Mouse (Mus musculus) liver, embryonic 14.5 days (tissue): ENCODE measurements around the gene Spem1.

Experiments
- CTCF ChIP-seq: IDR thresholded peaks from 2 replicates; pipeline ENCODE4 v1.5.1; 2016; ENCODE audit warnings: antibody characterized with exemption, low read depth, control low read depth
- EP300 ChIP-seq: IDR thresholded peaks from 2 replicates; pipeline ENCODE4 v1.6.1; 2016; ENCODE audit warnings: antibody characterized with exemption, low read depth

DNA sequence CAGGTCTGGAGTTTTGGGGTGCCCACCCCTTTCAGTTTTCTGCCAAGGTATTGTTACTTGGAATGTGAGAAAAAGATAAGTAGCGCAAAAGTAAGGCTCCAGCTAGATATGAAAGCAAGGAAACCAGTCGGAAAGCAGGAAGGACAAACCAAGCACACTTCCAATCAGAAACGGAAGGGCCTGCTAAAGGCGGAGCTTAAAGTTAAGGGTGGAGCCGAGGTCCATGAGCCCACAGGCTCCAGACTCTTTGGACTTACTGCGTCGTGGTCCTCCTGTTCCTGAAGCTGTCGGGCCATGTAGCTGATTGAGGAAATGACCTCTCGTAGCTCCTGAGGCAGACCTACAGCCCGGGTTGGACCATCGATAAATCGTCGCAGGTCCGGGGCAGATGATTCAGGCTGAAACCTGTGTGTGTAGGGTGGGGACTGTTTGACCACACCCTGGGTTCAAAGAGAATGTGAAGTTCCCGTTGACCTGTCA, 37.1 kb downstream of the Spem1 start:
- TF ChIP-seq CTCF (no peak), EP300 (peak; percentile 22; the same call in 1 of the 2 replicates)
